Mouse (Mus musculus): ENCODE results near the gene Zfp180.
"Not testable (repeated sequence)": the region's sequence is repeated elsewhere in the genome, so short reads cannot be mapped to it uniquely, and the experiment has no call there.

The Zfp180 gene

GRCm38 (mm10) chr7:24081634-24082431, at the start of gene Zfp180:
TSS of gene Zfp180 (plus strand) at chr7:24081924.
- peak; percentile 97 for DNase-seq (ENCODE audit: low read depth, low spot score)

- DNase-seq (ENCODE audit: low read depth, low spot score): no peak
Measured at GRCm38 (mm10) chr7:24052660-24053304, 28.9 kb upstream of the Zfp180 start, which contains the start of gene Vmn1r183. TSS of gene Vmn1r183 (plus strand) at chr7:24053254.

DNA sequence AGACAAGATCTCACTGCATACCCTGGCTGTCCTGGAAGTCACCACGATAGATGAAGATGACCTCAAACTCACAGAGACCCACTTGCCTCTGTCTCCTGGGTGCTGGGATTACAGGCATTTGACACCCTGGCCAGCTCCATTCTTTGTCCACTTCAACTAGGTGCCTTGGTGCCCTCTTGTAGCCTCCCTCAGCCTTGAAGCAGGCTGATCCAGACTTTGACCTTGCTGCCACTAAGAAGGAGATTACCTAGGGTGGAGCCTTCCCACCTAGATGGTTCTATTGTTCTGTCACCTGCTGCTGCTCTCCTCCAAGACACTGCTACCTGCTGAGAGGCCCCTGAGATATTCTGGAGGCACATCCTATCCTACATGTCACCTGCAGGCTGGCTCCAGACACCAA, 7.3 kb upstream of the Zfp180 start:
- DNase-seq (ENCODE audit: low read depth, low spot score): not testable (repeated sequence)

DNA sequence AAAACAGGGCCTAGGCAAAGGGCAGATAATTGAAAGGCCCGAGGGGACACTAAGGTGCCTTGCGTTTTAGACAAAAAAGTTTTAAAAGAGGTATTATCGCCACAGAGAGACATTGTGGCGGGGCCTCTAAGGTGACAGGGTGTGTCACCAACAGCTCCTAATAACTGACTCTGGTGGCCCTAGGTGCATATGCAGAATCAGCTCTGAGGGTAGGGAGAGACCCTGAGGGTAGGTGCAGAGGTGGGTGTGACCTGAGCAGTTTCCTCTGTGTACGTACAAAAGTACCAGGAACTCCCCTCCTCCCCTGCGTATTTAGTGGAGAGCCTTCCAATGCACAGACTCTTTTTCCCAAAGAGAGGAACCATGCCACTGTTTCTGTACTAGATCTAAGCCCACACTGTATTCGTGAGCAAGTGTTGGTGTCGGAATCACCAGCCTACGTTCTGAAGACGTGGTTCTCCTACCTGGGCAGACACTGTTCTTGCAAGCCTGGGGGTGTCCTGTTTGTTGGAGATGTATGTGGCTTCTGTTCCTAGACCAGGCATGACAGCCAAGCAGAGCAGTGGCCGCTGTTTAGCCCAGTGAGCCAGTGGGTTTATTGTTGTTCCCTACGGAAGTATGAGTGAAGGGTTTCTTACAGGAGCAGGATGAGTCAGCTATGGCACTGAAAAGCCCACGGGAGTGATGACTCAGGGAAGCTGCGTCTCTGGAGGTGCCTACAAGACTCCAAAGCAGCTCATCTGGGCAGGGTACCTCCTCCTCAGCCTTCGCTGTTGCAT, 922 bp downstream of the Zfp180 start:
- no peak for DNase-seq (ENCODE audit: low read depth, low spot score)

DNA sequence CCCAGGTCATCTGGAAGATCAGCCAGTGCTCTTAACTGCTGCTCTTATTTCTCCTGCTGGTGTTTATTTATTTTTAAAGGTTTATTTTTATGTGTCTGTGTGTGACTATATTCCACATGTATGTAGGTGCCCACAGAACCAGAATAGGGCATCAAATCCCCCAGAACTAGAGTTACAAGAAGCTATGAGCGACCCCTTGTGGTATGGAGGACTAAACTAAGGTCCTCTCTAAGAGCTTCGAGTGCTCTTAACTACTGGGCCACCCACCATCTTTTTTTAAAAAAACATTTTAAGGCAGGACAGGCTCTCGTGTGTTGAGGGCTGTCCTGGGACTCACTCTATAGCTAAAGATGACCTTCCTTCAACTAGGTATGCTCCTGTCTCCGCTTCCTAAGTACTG, 5.1 kb downstream of the Zfp180 start:
- DNase-seq (ENCODE audit: low read depth, low spot score): no peak

DNA sequence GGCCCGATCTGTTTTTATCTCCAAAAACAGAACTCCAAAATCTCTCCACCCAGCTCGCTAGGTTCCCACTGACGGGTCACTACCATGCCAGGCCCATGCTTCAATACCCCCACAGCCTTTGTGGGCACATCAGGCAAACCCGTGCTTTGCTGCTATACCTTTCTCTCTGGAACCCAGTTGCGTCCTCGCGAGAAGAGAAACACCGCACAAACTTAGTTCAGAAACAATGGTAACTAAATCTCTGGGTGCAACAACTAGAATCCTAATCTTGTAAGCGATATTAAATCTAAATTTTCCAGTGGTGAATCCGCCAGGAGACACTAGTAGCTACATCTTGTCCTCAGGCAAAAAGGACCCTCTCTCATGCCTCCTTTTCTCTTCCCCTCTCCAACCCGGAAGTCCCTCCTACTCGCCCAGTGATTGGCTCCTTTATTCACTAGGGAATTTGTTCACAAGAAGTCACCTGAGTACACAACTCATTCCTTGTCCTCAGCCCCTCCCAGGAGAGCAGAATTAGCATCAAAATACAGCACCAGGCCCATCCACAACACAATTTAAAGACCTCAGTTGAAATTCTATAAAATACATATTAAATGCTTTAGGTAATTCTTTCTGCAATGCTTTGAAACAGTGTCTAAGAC, 5.9 kb downstream of the Zfp180 start:
- no peak for DNase-seq (ENCODE audit: low read depth, low spot score)

- no peak for DNase-seq (ENCODE audit: low read depth, low spot score)
Measured at GRCm38 (mm10) chr7:24104403-24104802, 22.7 kb downstream of the Zfp180 start.

GRCm38 (mm10) chr7:24105144-24105703, 23.5 kb downstream of the Zfp180 start:
- DNase-seq (ENCODE audit: low read depth, low spot score): no peak

DNA sequence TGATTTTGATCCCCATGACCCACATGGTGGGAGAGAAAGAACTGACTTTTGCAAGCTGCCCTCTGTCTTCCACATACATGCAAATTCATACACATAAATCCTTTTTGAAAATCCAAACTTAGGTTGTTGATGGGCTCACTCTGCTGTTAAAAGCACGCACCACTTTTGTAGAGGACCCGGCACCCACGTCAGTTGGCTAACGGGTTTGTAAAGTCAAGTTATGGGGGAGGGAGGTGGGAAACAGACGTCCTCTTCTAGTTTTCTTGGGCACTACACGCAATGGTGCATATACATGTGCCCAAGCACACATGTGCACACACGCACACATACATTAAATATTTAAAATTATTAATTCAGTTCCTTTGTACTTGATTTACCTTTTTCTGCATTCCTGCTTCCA, 29.1 kb downstream of the Zfp180 start:
- no peak for DNase-seq (ENCODE audit: low read depth, low spot score)

DNA sequence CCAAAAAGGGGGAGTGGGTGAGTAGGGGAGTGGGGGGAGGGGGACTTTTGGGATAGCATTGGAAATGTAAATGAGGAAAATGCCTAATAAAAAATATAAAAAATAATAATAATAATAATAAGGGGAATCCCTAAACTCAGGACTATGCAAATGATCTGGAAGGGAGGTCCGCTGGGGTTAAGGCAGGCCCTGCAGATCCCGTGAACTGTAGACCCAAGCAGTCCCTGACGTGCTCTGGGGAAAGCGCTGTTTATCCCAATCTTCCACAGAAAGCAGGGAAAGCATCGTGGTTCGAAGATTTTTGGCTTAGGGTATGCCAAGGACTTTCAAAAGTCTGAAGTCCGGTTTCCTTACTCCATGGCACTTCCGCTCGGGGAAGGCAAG, 30.0 kb downstream of the Zfp180 start:
- DNase-seq (ENCODE audit: low read depth, low spot score): no peak

DNA sequence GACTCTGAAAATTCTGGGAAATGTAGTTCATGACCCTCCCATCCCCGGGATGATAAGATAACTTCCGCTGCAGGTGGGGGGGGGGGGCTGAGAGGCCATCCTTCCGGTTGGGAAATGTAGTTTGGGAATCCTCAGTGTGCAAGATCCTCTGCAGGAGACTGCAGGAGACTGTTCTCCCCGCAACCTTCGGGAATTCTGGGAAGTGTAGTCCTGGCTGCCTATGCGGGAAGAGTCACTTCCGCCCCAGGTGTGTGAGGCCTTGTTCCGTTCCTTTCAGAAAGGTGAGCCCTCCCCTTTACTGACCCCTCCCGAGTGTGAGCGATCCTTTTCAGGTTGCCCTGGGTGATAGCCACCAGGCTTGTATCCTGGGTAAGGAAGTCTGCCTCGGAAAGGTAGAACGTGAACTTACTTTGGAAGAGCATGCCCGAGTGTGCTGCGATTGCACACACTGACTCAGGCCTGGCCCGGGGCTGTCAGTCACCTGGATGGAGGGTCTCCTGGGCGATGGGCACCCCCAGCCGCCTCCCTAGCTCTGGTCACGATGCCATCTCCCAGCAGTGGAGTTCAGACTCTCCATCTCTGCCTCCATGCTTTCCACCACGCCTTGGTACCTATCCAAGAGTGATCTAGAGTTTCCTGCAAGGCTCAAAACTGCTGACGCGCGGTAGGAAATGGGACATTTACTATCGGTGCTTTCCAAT, 30.6 kb downstream of the Zfp180 start, which contains the start of gene Zfp112:
Gene Zfp112 (plus strand): TSS at position 159 of the 701 bp plus-strand sequence.
- DNase-seq (ENCODE audit: low read depth, low spot score): peak; percentile 90

DNA sequence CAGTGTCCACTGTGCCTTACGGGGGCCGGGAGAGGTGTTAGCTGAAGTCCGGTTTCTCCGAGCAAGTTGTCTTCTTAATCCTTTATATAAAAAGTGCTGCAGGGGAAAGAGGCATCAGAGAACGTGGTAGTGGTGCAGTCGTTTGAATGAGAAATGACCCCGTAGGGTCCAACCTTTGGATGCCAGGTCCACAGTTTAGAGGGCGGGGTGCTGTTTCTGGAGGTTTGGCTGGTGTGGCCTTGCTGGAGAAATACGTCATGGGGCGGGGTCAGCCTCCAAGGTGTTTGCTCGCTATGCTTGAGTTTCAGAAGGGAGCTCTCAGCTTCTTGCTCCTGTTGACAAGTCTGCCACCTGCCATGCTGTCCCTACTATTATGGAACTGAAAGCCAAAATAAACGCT, 31.3 kb downstream of the Zfp180 start:
- no peak for DNase-seq (ENCODE audit: low read depth, low spot score)

- DNase-seq (ENCODE audit: low read depth, low spot score): no peak
Measured at GRCm38 (mm10) chr7:24116655-24117054, 34.9 kb downstream of the Zfp180 start.

DNA sequence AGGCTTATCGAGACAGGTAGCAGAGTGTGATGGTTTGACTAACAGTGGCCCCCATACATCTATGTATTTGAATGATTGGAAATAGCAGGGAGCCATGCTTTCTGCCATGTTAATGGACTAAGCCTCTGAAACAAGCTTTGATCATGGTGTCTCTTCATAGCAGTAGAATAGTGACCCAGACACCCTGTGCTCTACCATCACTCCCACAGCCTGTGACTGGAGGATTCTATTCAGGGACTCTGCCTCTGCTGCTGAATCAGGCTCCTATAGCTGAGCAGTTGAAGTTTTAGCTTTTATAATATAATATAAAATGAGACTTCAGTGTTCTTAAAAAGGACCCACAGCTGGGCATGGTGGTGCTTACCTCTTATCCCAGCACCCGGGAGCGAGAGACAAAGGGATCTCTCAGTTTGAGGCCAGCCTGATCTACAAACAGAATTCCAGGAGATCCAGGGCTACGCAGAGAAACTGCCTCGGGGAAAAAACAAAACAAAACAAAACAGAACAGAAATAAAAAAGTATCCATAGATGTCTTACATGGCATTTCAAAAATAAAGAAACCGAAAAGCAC, 51.8 kb downstream of the Zfp180 start:
- DNase-seq (ENCODE audit: low read depth, low spot score): no peak

DNA sequence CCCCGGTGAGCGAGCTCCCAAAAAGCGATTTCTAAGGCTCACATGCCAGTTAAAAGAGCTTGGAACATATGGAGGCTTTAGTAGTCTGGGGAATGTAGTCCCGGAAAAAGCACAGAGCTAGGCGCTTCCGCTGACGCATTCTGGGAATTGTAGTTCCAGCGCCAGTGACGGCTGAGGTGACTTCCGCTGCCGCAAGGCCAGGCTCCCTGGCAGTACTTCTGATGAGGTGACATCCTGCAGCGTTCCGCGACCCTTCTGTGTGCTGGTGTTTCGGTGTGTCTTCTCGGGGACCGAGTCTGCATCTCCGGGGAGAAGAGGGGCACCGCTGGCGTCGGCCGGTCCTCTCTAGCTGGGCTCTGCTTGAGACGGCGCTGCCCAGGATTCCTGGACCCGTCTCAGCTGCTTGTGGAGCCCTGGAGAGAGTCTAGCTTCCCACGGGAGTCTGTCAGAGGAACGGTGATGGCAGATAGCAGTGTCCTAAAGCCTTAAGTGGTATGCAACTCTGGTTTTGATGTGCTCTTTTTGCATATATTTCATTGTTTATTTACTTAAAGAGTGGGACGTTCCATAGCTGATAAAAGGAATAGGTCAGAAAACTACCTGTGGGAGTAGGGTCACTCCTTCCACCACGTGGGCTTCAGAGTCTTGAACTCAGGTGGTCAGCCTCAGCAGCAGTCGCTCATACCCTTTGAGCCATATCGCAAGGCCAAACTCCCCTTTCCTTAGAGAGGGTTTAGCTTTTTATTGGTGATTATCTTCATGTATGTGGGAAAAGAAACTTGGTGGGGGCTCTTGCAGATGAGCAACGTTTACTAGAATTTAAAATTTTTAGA, 52.5 kb downstream of the Zfp180 start, which contains the start of gene Zfp235:
Gene Zfp235 (plus strand): TSS at position 174 of the 833 bp plus-strand sequence.
- DNase-seq (ENCODE audit: low read depth, low spot score): peak; percentile 83

DNA sequence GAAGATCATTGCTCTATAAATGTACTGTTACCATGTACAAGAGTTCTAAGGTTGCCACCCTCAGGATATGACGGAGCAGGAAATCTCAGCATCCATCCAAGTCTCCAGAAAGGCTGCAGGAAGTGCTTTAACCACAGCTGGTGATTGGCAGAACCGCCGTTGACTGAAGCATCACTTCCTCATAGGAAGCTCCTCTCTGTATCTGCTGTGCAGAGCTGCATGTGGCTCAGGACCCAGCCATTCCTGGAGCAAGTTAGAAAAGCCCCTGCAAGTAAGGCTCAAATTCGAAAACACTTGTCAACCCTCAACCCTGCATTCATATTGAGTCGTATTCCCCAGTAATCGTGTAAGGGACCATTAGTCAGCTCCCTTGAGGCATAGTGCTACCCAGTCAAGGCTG, 60.8 kb downstream of the Zfp180 start:
- no peak for DNase-seq (ENCODE audit: low read depth, low spot score)

- DNase-seq (ENCODE audit: low read depth, low spot score): no peak
Measured at GRCm38 (mm10) chr7:24153272-24153671, 71.5 kb downstream of the Zfp180 start.
